Mouse (Mus musculus) thymus, postnatal 25 days (tissue): Measurements from ENCODE around the gene Hyal1.
A peak's percentile ranks its signal among the peaks of the same experiment; 100 is the strongest.

Experiments used
- DNase-seq: peaks from one replicate; pipeline ENCODE4 v3.0.0; 2022

Hyal1 gene

DNA sequence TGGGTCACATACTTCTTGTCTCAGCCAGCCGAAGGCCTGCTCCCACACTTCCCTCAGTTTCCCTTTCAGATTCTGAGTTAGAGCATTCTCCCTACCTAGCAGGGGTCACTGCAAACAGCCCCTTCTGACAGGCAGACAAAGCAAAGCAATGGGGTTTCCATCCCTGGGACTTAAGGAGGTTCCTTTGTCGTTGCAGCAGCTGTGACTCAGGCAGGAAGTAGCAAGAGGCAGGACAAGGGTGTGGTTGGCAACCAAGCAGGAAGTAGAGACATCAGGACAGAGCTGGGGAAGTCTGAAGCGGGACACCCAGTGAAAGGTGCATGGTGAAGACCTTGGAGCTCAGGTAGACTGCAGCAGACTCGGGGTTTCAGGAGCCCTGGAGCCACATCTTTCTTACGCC, 47.8 kb downstream of the Hyal1 start:
- DNase-seq, result peak; percentile 69

DNA sequence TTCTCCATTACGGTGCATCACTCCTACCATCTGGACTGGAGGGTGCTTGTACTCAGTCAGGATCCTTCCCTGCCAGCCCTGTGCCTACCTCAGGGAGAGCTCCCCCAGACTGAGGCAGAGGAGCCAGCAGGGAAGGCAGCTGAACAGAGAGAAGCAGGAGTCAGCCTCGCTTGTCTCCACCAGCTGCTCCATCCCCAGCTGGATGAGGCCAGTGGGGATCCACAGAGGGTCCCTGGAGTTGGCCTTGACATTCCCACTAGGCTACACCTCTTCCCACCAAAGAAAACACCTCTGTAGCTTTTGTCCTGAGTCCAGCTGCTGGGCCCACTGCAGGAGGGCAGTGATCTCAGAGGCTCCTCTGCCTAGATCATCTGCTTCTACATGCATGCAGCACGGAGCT, 48.2 kb downstream of the Hyal1 start:
- DNase-seq, result no peak

- DNase-seq, result peak; percentile 40
Measured at GRCm38 (mm10) chr9:107625351-107626128, 48.8 kb downstream of the Hyal1 start.

- DNase-seq, result no peak
Measured at GRCm38 (mm10) chr9:107626158-107626843, 49.6 kb downstream of the Hyal1 start.

- DNase-seq, result peak; percentile 95
Measured at GRCm38 (mm10) chr9:107626844-107627277, 50.1 kb downstream of the Hyal1 start.

GRCm38 (mm10) chr9:107627387-107628255, 50.9 kb downstream of the Hyal1 start:
- DNase-seq, result no peak

DNA sequence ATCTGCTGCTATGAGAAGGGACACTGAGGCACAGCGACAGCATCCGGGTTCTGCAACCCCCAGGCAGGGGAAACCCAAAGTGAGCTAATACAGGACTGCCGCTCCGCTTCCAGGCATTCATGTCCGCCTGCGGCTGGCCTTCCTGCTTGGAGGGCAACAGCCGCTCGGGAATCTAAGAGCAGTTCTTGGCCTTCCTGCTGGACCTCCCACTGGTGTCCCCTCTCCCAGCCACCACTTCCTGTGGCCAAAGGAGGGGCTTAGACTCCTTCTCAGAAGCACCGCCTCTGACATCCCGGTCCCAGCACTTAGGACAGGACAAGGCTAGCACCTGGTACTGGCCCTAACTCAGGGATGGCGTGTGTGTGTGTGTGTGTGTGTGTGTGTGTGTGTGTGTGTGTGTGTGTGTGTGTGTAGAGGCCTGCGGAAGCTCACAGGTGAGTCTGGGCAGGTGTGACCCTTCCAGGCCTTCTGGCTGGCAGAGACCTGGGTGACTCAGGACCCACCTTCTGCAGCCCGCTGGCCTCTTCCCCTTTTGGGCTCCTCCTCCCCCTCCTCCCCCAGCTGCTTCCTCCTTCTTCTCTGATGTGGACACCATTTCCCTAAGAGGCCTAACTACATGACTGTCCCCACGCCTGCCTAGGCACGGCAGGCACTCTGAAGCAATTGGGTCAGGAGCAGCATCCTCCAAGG, 52.1 kb downstream of the Hyal1 start:
- DNase-seq, result no peak

- DNase-seq, result peak; percentile 46
Measured at GRCm38 (mm10) chr9:107629411-107629730, 52.6 kb downstream of the Hyal1 start.

DNA sequence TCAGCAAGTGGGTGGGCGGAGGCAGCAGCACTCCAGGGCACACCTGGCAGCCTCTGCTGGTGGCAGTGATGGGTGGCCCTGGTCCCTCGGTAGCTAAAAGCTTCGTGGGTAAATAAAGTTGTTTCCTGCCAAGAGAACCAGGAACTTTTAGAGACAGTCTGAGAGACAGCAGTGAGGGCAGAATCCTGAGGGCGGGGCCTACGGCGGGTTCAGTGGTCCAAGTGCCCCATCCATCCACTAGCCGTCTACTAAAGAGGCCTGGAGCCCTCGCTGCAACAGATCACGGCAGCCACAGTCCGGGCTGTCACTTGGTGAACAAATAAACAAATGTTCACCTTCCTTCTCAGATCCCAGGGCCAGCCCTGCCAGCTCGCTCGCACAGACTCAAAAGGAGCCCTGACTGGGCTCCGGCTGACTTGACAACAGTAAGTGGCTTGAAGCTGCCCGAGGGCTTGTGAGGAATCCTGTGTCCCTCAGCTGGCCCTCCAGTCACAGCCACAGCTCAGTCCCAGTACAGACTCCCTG, 53.2 kb downstream of the Hyal1 start:
- peak; percentile 71 for DNase-seq

DNA sequence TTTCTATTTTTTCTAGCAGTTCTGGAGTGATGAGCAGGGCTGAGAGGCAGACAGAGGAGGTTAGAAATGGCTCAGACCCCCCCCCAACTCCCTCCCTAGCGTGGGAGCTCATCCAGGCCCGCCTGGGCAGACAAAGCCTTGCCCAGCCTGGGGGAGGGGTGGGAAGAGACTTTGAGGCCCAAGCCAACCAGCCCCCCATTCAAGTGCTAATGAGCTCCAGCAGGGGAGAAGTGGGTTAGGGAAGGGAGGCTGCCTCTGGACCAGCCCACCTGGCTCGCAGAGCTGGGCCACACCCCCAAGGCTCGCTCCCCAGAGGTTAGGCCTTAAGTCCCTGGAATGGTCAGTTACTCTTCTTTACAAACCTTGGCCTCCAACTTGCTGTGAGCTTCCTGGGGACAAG, 53.8 kb downstream of the Hyal1 start:
- DNase-seq, result no peak
